Mouse (Mus musculus) C2C12 (cell line): ENCODE results near the gene Car10. TPM values are rescaled to one million over a fixed set of nuclear protein-coding genes. Genes with fewer than 3 reads are reported as not detected.

Experiments
- H3K27me3 ChIP-seq: one replicate; pipeline ENCODE4 v1.6.1; 2011; ENCODE audit not compliant: control insufficient read depth, insufficient read depth, insufficient read length
- H3K36me3 ChIP-seq: one replicate; pipeline ENCODE4 v1.6.1; 2011; ENCODE audit not compliant: control insufficient read depth, insufficient read depth
- H3K4me3 ChIP-seq: one replicate; pipeline ENCODE4 v1.5.1; 2011; ENCODE audit warnings: mild to moderate bottlenecking, control low read depth; ENCODE audit not compliant: poor library complexity, insufficient read depth, severe bottlenecking
- H3K79me2 ChIP-seq: one replicate; pipeline ENCODE4 v1.6.1; 2011; ENCODE audit not compliant: control insufficient read depth, insufficient read depth
- H3K79me3 ChIP-seq: one replicate; pipeline ENCODE4 v1.6.1; 2011; ENCODE audit warnings: low read depth, control low read depth
- H3ac ChIP-seq: one replicate; pipeline ENCODE3; 2011; ENCODE audit warnings: low read depth; ENCODE audit not compliant: control insufficient read depth, insufficient read length
- CEBPB ChIP-seq: IDR thresholded peaks from one replicate; pipeline ENCODE4 v1.6.1; 2011; ENCODE audit warnings: low read depth, mild to moderate bottlenecking, control low read depth, moderate library complexity
- CTCF ChIP-seq: IDR thresholded peaks from one replicate; pipeline ENCODE4 v1.5.1; 2011; ENCODE audit not compliant: control insufficient read depth, insufficient read depth, insufficient read length
- FOSL1 ChIP-seq: IDR thresholded peaks from one replicate; pipeline ENCODE4 v1.8.0; 2011; ENCODE audit warnings: mild to moderate bottlenecking, low read length; ENCODE audit not compliant: poor library complexity, insufficient read depth, severe bottlenecking
- MAX ChIP-seq: IDR thresholded peaks from one replicate; pipeline ENCODE4 v1.6.1; 2011; ENCODE audit warnings: mild to moderate bottlenecking, control low read depth
- MYOD1 ChIP-seq: IDR thresholded peaks from one replicate; pipeline ENCODE4 v1.6.1; 2011; ENCODE audit warnings: low read depth; ENCODE audit not compliant: control insufficient read depth, insufficient read length
- MYOG ChIP-seq: IDR thresholded peaks from one replicate; pipeline ENCODE4 v1.6.1; 2011; ENCODE audit not compliant: control insufficient read depth, insufficient read length; ENCODE audit errors: extremely low read depth
- USF1 ChIP-seq: IDR thresholded peaks from one replicate; pipeline ENCODE4 v1.6.1; 2011; ENCODE audit warnings: low read depth, mild to moderate bottlenecking, control low read depth, moderate library complexity
- polyA plus RNA-seq: library from polyadenylated mRNA; unstranded; fragments of >200 nt; fragmentation: generic; extraction: Trizol; gene quantifications from one replicate; pipeline ENCODE4 v1.2.1, GENCODE M21; 2012; ENCODE audit warnings: missing spikeins

Gene Car10
- polyA plus RNA-seq, 1 experiment: not detected

- no peaks in the 10 kb centered on the region for H3K36me3 ChIP-seq
- H3K27me3 ChIP-seq: no peaks in the 10 kb centered on the region
- H3K79me2 ChIP-seq: no peaks in the 10 kb centered on the region
- H3K4me3 ChIP-seq: no peak overlapping the region
- H3ac ChIP-seq: no peak overlapping the region
- no peaks in the 10 kb centered on the region for H3K79me3 ChIP-seq
- TF ChIP-seq MYOG (no peak), FOSL1 (no peak), MAX (no peak), USF1 (no peak), MYOD1 (no peak), CTCF (no peak), CEBPB (no peak)
Measured at GRCm38 (mm10) chr11:93137841-93138240, 40.0 kb downstream of the Car10 start.

- Histone ChIP-seq H3K27me3 (no peaks in the 10 kb centered on the region), H3ac (no peak overlapping the region), H3K79me2 (no peaks in the 10 kb centered on the region), H3K36me3 (no peaks in the 10 kb centered on the region), H3K4me3 (no peak overlapping the region), H3K79me3 (no peaks in the 10 kb centered on the region)
- TF ChIP-seq FOSL1: no peak
- no peak for TF ChIP-seq USF1
- TF ChIP-seq CEBPB: no peak
- TF ChIP-seq MAX: no peak
- TF ChIP-seq CTCF: no peak
- TF ChIP-seq MYOD1: no peak
- TF ChIP-seq MYOG: no peak
Measured at GRCm38 (mm10) chr11:93141727-93142126, 43.9 kb downstream of the Car10 start.

- TF ChIP-seq MYOG: no peak
- TF ChIP-seq USF1: no peak
Measured at GRCm38 (mm10) chr11:93144544-93144943, 46.7 kb downstream of the Car10 start.

GRCm38 (mm10) chr11:93154910-93155309 lies 57.1 kb downstream of the Car10 start:
- H3K27me3 ChIP-seq: no peaks in the 10 kb centered on the region
- no peaks in the 10 kb centered on the region for H3K36me3 ChIP-seq
- no peak for TF ChIP-seq CTCF
- no peak for TF ChIP-seq USF1
- TF ChIP-seq FOSL1: no peak
- no peak for TF ChIP-seq MYOD1
- TF ChIP-seq MAX: no peak
- no peak for TF ChIP-seq MYOG
- no peak for TF ChIP-seq CEBPB
- no peaks in the 10 kb centered on the region for H3K79me2 ChIP-seq
- no peaks in the 10 kb centered on the region for H3K79me3 ChIP-seq
- no peak overlapping the region for H3ac ChIP-seq
- H3K4me3 ChIP-seq: no peak overlapping the region

More at GRCm38 (mm10) chr11:93144544-93144943, 46.7 kb downstream of the Car10 start:
- no peak overlapping the region for H3ac ChIP-seq
- H3K79me3 ChIP-seq: no peaks in the 10 kb centered on the region
- H3K36me3 ChIP-seq: no peaks in the 10 kb centered on the region
- no peaks in the 10 kb centered on the region for H3K79me2 ChIP-seq
- H3K4me3 ChIP-seq: no peak overlapping the region
- no peaks in the 10 kb centered on the region for H3K27me3 ChIP-seq

GRCm38 (mm10) chr11:93172430-93172829 lies 74.6 kb downstream of the Car10 start:
- no peak overlapping the region for H3K4me3 ChIP-seq
- no peaks in the 10 kb centered on the region for H3K27me3 ChIP-seq
- no peaks in the 10 kb centered on the region for H3K36me3 ChIP-seq
- H3K79me3 ChIP-seq: no peaks in the 10 kb centered on the region
- no peak overlapping the region for H3ac ChIP-seq
- no peaks in the 10 kb centered on the region for H3K79me2 ChIP-seq
- no peak for TF ChIP-seq USF1
- TF ChIP-seq MYOD1: no peak
- no peak for TF ChIP-seq CTCF
- no peak for TF ChIP-seq CEBPB
- TF ChIP-seq MAX: no peak
- no peak for TF ChIP-seq MYOG

GRCm38 (mm10) chr11:93173533-93174308 lies 75.9 kb downstream of the Car10 start:
- no peak for TF ChIP-seq CTCF
- TF ChIP-seq USF1: no peak
- Histone ChIP-seq H3ac (no peak overlapping the region), H3K79me3 (no peaks in the 10 kb centered on the region), H3K4me3 (no peak overlapping the region), H3K27me3 (no peaks in the 10 kb centered on the region), H3K79me2 (no peaks in the 10 kb centered on the region), H3K36me3 (no peaks in the 10 kb centered on the region)
